Mouse (Mus musculus): Measurements from ENCODE around the gene Polr3g.
"Not testable (repeated sequence)": the region's sequence is repeated elsewhere in the genome, so short reads cannot be mapped to it uniquely, and the experiment has no call there.

The Polr3g gene

GRCm38 (mm10) chr13:81628631-81629190, 82.1 kb downstream of the Polr3g start:
- no peak for DNase-seq

GRCm38 (mm10) chr13:81627861-81628260, 83.0 kb downstream of the Polr3g start:
- DNase-seq: not testable (repeated sequence)
